Mouse (Mus musculus) C2C12 (cell line): ENCODE measurements around the gene Wdsub1.
"Not testable (repeated sequence)": the region's sequence is repeated elsewhere in the genome, so short reads cannot be mapped to it uniquely, and the experiment has no call there.

Experiments used
- CTCF ChIP-seq: IDR thresholded peaks from one replicate; pipeline ENCODE4 v1.5.1; 2011; ENCODE audit not compliant: control insufficient read depth, insufficient read depth, insufficient read length
- MAX ChIP-seq: IDR thresholded peaks from one replicate; pipeline ENCODE4 v1.6.1; 2011; ENCODE audit warnings: mild to moderate bottlenecking, control low read depth

DNA sequence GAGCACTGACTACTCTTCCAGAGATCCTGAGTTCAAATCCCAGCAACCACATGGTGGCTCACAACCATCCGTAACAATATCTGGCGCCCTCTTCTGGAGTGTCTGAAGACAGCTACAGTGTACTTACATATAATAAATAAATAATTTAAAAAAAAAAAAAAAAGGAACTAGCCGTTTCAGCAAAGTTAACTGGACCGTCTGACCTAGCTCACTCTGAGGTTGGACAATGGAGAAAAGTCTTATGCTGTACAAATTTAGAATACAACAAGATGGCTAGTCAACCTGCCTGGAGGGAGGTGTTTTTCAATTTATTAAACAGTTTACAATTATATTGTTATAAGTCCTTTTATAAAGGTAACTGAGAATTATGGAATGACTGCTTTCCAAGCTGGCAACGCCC, 30.5 kb downstream of the Wdsub1 start:
- not testable (repeated sequence) for TF ChIP-seq CTCF, MAX
